Mouse (Mus musculus) kidney, adult 2 months (tissue): ENCODE results near the gene Gm17482. TPM values are rescaled to one million over a fixed set of nuclear protein-coding genes. Genes with fewer than 3 reads are reported as not detected.
A peak's percentile ranks its signal among the peaks of the same experiment; 100 is the strongest.

Experiments
- DNase-seq: peaks from one replicate; pipeline ENCODE4 v3.0.0; 2021
- H3K27ac ChIP-seq: fragments of 200-500 bp; 2 replicates; pipeline ENCODE4 v1.5.1; 2012; ENCODE audit warnings: low read depth, low read length, control low read depth, inconsistent platforms; ENCODE audit not compliant: insufficient read depth
- H3K27me3 ChIP-seq: fragments of 200-500 bp; replicated peaks from 2 replicates; pipeline ENCODE4 v1.6.1; 2012; ENCODE audit warnings: mild to moderate bottlenecking, moderate library complexity, low read length, inconsistent platforms; ENCODE audit not compliant: control insufficient read depth, insufficient read depth
- H3K36me3 ChIP-seq: fragments of 200-500 bp; 2 replicates; pipeline ENCODE4 v1.6.1; 2012; ENCODE audit warnings: mild to moderate bottlenecking, moderate library complexity, low read length, inconsistent platforms; ENCODE audit not compliant: control insufficient read depth, insufficient read depth
- H3K4me1 ChIP-seq: fragments of 200-500 bp; 2 replicates; pipeline ENCODE4 v1.6.1; 2011; ENCODE audit warnings: low read length; ENCODE audit not compliant: control insufficient read depth, insufficient read depth
- H3K4me3 ChIP-seq: fragments of 200-500 bp; 2 replicates; pipeline ENCODE4 v1.5.1; 2011; ENCODE audit warnings: mild to moderate bottlenecking, low read depth, low read length, control low read depth; ENCODE audit not compliant: insufficient read depth
- CTCF ChIP-seq: fragments of 200-500 bp; conservative IDR thresholded peaks from 2 replicates; pipeline ENCODE4 v1.5.1; 2011; ENCODE audit warnings: low read depth, mild to moderate bottlenecking, control low read depth, low read length, moderate library complexity, mixed read lengths; ENCODE audit not compliant: insufficient read depth, insufficient read length
- POLR2A ChIP-seq: fragments of 200-500 bp; IDR thresholded peaks from one replicate; pipeline ENCODE4 v1.6.1; 2011; ENCODE audit warnings: low read depth, low read length, control low read depth
- whole genome bisulfite sequencing: fragments of 180-500 bp; shearing (Covaris S2); methylation state at CpG from one replicate; pipeline ENCODE4 v1.1.7; 2018; 5-methylcytosine and 5-hydroxymethylcytosine counted together
- polyA plus RNA-seq: library from polyadenylated mRNA; depleted of rRNA; stranded (reverse); fragments of >200 nt; gene quantifications from 2 replicates; pipeline ENCODE4 v1.2.3, GENCODE M21; 2012

Gm17482 gene
- polyA plus RNA-seq, 1 experiment = not detected

- no peaks in the 10 kb centered on the region for H3K36me3 ChIP-seq
- TF ChIP-seq POLR2A (no peak), CTCF (no peak)
- WGBS = 54% methylated on average over 5 of the region's 5 CpGs
- H3K4me3 ChIP-seq = no peak overlapping the region
- no peaks in the 10 kb centered on the region for H3K27me3 ChIP-seq
- no peaks in the 10 kb centered on the region for H3K4me1 ChIP-seq
- H3K27ac ChIP-seq = no peak overlapping the region
- no peak for DNase-seq
These were observed 14.8 kb upstream of the Gm17482 start for GRCm38 (mm10) chr6:115212132-115212903.

DNA sequence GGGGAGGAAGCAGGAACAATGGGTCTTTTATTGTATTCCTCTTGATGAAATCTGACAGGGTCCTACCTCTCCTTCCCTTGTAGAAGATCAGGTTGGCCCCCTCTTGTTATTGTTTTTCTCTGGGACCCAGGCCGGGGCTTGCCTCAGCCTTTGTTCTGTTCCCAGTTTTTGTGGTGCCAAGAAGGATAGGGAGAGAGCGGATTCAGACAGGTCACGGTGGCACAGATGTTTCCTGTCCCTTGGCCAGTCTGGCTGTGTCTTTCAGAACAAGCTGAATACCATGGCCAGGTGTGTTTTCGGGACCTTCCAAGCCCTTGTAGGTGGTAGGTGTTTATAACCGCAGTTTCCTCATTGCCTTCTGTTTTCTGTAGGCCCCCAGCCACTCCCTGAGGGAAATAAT is 14.0 kb upstream of the Gm17482 start:
- Histone ChIP-seq H3K36me3 (no peaks in the 10 kb centered on the region), H3K4me3 (no peak overlapping the region), H3K4me1 (no peaks in the 10 kb centered on the region), H3K27ac (no peak overlapping the region), H3K27me3 (no peaks in the 10 kb centered on the region)
- TF ChIP-seq CTCF (no peak), POLR2A (no peak)
- WGBS = 64% methylated on average over 5 of the region's 5 CpGs
- DNase-seq = no peak

DNA sequence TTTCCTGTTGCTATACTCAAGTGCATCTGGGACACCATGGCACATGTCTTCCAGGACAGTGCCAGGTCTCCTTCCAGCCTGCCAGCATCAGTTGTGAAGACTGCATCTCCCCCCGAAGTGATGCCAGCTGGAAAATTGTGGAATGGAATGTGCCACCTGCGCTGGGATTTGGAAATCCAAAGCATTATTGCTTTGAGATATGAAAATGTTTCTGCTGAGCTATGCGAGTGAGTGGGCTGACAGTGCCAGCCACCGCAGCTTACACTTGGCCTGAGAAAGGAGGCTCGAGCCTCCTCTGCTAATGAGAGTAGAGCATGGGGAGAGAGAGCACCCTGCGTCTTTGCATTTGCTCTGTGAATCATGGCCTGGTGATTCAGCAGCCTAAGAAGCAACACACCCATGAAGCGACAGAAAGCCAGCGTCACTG is 5.9 kb upstream of the Gm17482 start:
- 79% methylated on average over 8 of the region's 8 CpGs for WGBS
- Histone ChIP-seq H3K27me3 (no peaks in the 10 kb centered on the region), H3K27ac (no peak overlapping the region), H3K4me1 (no peaks in the 10 kb centered on the region), H3K36me3 (no peaks in the 10 kb centered on the region), H3K4me3 (no peak overlapping the region)
- no peak for TF ChIP-seq CTCF
- TF ChIP-seq POLR2A = no peak
- no peak for DNase-seq

- WGBS = 68% methylated on average over 3 of the region's 3 CpGs
- Histone ChIP-seq H3K27ac (no peak overlapping the region), H3K36me3 (no peaks in the 10 kb centered on the region), H3K27me3 (no peaks in the 10 kb centered on the region), H3K4me3 (no peak overlapping the region), H3K4me1 (no peaks in the 10 kb centered on the region)
- TF ChIP-seq POLR2A = no peak
- no peak for TF ChIP-seq CTCF
- DNase-seq = no peak
These were observed 1.6 kb upstream of the Gm17482 start for GRCm38 (mm10) chr6:115225519-115225918.

- no peaks in the 10 kb centered on the region for H3K36me3 ChIP-seq
- DNase-seq = peak; percentile 78
- TF ChIP-seq POLR2A (no peak), CTCF (peak; percentile 90)
- 3% methylated on average over 2 of the region's 2 CpGs for WGBS
- H3K4me1 ChIP-seq = no peaks in the 10 kb centered on the region
- no peaks in the 10 kb centered on the region for H3K27me3 ChIP-seq
- no peak overlapping the region for H3K27ac ChIP-seq
- no peak overlapping the region for H3K4me3 ChIP-seq
These were observed 386 bp downstream of the Gm17482 start for GRCm38 (mm10) chr6:115227529-115227928.

GRCm38 (mm10) chr6:115230557-115230956 is 3.4 kb downstream of the Gm17482 start:
- H3K27ac ChIP-seq = no peak overlapping the region
- WGBS = 52% methylated on average over 3 of the region's 3 CpGs

GRCm38 (mm10) chr6:115231836-115232235 is 4.7 kb downstream of the Gm17482 start:
- Histone ChIP-seq H3K27me3 (no peaks in the 10 kb centered on the region), H3K4me3 (no peak overlapping the region), H3K4me1 (no peaks in the 10 kb centered on the region), H3K27ac (no peak overlapping the region), H3K36me3 (no peaks in the 10 kb centered on the region)
- WGBS = 45% methylated on average over 4 of the region's 4 CpGs
- DNase-seq = no peak
- TF ChIP-seq CTCF = no peak

More at GRCm38 (mm10) chr6:115230557-115230956, 3.4 kb downstream of the Gm17482 start:
- Histone ChIP-seq H3K4me3 (no peak overlapping the region), H3K27me3 (no peaks in the 10 kb centered on the region), H3K4me1 (no peaks in the 10 kb centered on the region), H3K36me3 (no peaks in the 10 kb centered on the region)
- no peak for DNase-seq
- TF ChIP-seq CTCF = no peak
- TF ChIP-seq POLR2A = no peak

DNA sequence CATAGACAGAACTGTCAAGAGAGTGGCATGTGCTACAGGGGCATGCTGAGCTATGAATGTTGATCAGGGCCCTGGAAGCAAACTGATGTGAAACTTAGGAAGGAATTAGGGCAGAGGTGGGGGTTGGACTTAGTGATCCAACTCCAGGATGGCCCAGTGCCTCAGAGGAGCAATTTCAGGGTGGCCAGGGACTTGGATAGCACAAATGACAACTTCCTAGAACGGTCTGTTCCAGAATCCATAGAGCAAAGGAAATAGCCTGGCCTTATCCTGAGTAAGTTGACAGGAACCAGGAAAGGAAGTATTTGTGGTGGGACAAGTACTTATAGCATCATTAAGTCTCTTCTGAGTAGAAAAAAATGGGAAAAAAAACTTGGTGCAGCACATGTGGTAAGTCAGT is 5.4 kb downstream of the Gm17482 start:
- 86% methylated on average over 1 of the region's 1 CpGs for WGBS
- Histone ChIP-seq H3K4me3 (no peak overlapping the region), H3K36me3 (no peaks in the 10 kb centered on the region), H3K27ac (no peak overlapping the region), H3K4me1 (no peaks in the 10 kb centered on the region), H3K27me3 (no peaks in the 10 kb centered on the region)
- no peak for TF ChIP-seq CTCF
- TF ChIP-seq POLR2A = no peak
- no peak for DNase-seq
